8 mouse cellular contexts compared by ENCODE assay signal in genomic region chr15:25844013-25844570, GRCm38 (mm10). TPM values are rescaled to one million over a fixed set of nuclear protein-coding genes. Genes with fewer than 3 reads are reported as not detected.
DNase-seq lines count a peak whose midpoint lies in the region; ATAC-seq and TF ChIP-seq lines count a peak whose summit lies in the region.

No protein-coding gene starts in this region.

- H3K4me3 ChIP-seq in heart, adult 2 months: peak overlapping the region; percentile 60; the same call in 1 of the 2 replicates
- H3K4me3 ChIP-seq in ES-Bruce4 (ENCODE audit: low read depth, low read length): peak overlapping the region; percentile 77
- peak overlapping the region; percentile 70 for H3K4me3 ChIP-seq in hindbrain, postnatal 0 days (ENCODE audit: low read length)
- peak overlapping the region; percentile 72 for H3K4me3 ChIP-seq in midbrain, embryonic 11.5 days (ENCODE audit: low read depth, low read length)

- no peaks in the 10 kb centered on the region for H3K4me1 ChIP-seq in heart, adult 2 months (ENCODE audit: control insufficient read depth, insufficient read depth, low read length)
- H3K4me1 ChIP-seq in ES-Bruce4 (ENCODE audit: control insufficient read depth, insufficient read depth, low read length): no peaks in the 10 kb centered on the region
- H3K4me1 ChIP-seq in hindbrain, postnatal 0 days (ENCODE audit: insufficient read depth, low read length): 0 out of 2 replicates have a peak, but pooled peaks cover 3% of the 10 kb centered on the region
- H3K4me1 ChIP-seq in midbrain, embryonic 11.5 days (ENCODE audit: control insufficient read depth, insufficient read depth, low read length): peaks cover 7% of the 10 kb centered on the region

- no peaks in the 10 kb centered on the region for H3K27me3 ChIP-seq in heart, adult 2 months (ENCODE audit: control insufficient read depth, insufficient read depth, low read length)
- H3K27me3 ChIP-seq in ES-Bruce4 (ENCODE audit: control insufficient read depth, insufficient read depth, low read length, poor library complexity, severe bottlenecking): no peaks in the 10 kb centered on the region
- H3K27me3 ChIP-seq in hindbrain, postnatal 0 days (ENCODE audit: insufficient read depth, low read length): no peaks in the 10 kb centered on the region
- H3K27me3 ChIP-seq in midbrain, embryonic 11.5 days (ENCODE audit: control insufficient read depth, insufficient read depth, low read length): peaks cover 14% of the 10 kb centered on the region

- 58% methylated on average over 11 of the region's 11 CpGs for WGBS in heart, adult 2 months
- WGBS in hindbrain, postnatal 0 days: 12% methylated on average over 11 of the region's 11 CpGs
- WGBS in midbrain, embryonic 11.5 days: 15% methylated on average over 11 of the region's 11 CpGs

- H3K36me3 ChIP-seq in heart, adult 2 months (ENCODE audit: control insufficient read depth, insufficient read depth, low read length): no peaks in the 10 kb centered on the region
- H3K36me3 ChIP-seq in ES-Bruce4 (ENCODE audit: control insufficient read depth, insufficient read depth, low read length, poor library complexity, severe bottlenecking): no peaks in the 10 kb centered on the region
- no peaks in the 10 kb centered on the region for H3K36me3 ChIP-seq in hindbrain, postnatal 0 days (ENCODE audit: insufficient read depth, low read length)
- H3K36me3 ChIP-seq in midbrain, embryonic 11.5 days (ENCODE audit: control insufficient read depth, insufficient read depth, low read length): no peaks in the 10 kb centered on the region

- peak; percentile 25 for ATAC-seq in hindbrain, postnatal 0 days
- ATAC-seq in midbrain, embryonic 11.5 days (ENCODE audit: low FRiP score): peak; percentile 1; the same call in 1 of the 2 replicates

- no peak overlapping the region for H3K27ac ChIP-seq in heart, adult 2 months
- no peak overlapping the region for H3K27ac ChIP-seq in ES-Bruce4 (ENCODE audit: insufficient read depth, low read length)
- no peak overlapping the region for H3K27ac ChIP-seq in hindbrain, postnatal 0 days
- no peak overlapping the region for H3K27ac ChIP-seq in midbrain, embryonic 11.5 days (ENCODE audit: low read depth, low read length)

- H3K4me2 ChIP-seq in hindbrain, postnatal 0 days (ENCODE audit: low read depth, low read length): peak overlapping the region; percentile 88
- H3K4me2 ChIP-seq in midbrain, embryonic 11.5 days: peak overlapping the region; percentile 95

- DNase-seq in heart, adult 2 months: no peak
- DNase-seq in heart, postnatal 36 days: no peak
- DNase-seq in hindbrain, postnatal 0 days (ENCODE audit: low spot score): peak; percentile 15
- DNase-seq in midbrain, embryonic 11.5 days (ENCODE audit: low spot score, missing footprints): peak; percentile 83
- DNase-seq in MN1 (ENCODE audit: low spot score) (no peak), adipocyte (ENCODE audit: low spot score) (no peak)
- no peak for DNase-seq in frontal cortex, postnatal 14 days (ENCODE audit: low spot score in 2 of 2)

- TF ChIP-seq CTCF in heart, adult 2 months (IDR thresholded peaks at IDR 0.05): no peak
- no peak for TF ChIP-seq CTCF in ES-Bruce4 (IDR thresholded peaks at IDR 0.05; ENCODE audit: low read depth, low read length)
- TF ChIP-seq CTCF in hindbrain, postnatal 0 days (IDR thresholded peaks at IDR 0.05; ENCODE audit: low read depth): no peak

- H3K79me2 ChIP-seq in heart, adult 2 months (replicated peaks; ENCODE audit: control insufficient read depth, insufficient read depth, low read length): no peaks in the 10 kb centered on the region

- TF ChIP-seq EP300 in heart, adult 2 months (IDR thresholded peaks at IDR 0.05; ENCODE audit: insufficient read depth, low read depth, low read length): no peak
- TF ChIP-seq EP300 in ES-Bruce4 (IDR thresholded peaks at IDR 0.05; ENCODE audit: insufficient read depth, low read depth, low read length): no peak

- H3K9me3 ChIP-seq in ES-Bruce4 (replicated peaks; ENCODE audit: control insufficient read depth, insufficient read depth, low read length, poor library complexity, severe bottlenecking): no peaks in the 10 kb centered on the region
- no peaks in the 10 kb centered on the region for H3K9me3 ChIP-seq in hindbrain, postnatal 0 days (ENCODE audit: low read length)
- H3K9me3 ChIP-seq in midbrain, embryonic 11.5 days (ENCODE audit: control insufficient read depth, low read length): no peaks in the 10 kb centered on the region

- intact Hi-C loops in heart, adult 2 months (cut with DNase I): no loop called here
- intact Hi-C loops in heart, postnatal 36 days (cut with DNase I): no loop called here

- no peak for TF ChIP-seq POLR2A in heart, adult 2 months (IDR thresholded peaks at IDR 0.05; ENCODE audit: insufficient read depth, low read depth, low read length)
- TF ChIP-seq POLR2A in ES-Bruce4 (IDR thresholded peaks at IDR 0.05; ENCODE audit: insufficient read depth, low read length): no peak

- H3K9ac ChIP-seq in heart, adult 2 months (ENCODE audit: low read depth, low read length): no peak overlapping the region
- H3K9ac ChIP-seq in ES-Bruce4 (ENCODE audit: low read depth, poor library complexity, severe bottlenecking): 0 out of 2 replicates have a peak overlapping the region, but pooled peaks have one; percentile 77
- peak overlapping the region; percentile 63 for H3K9ac ChIP-seq in hindbrain, postnatal 0 days (replicated peaks; ENCODE audit: low read length)
- H3K9ac ChIP-seq in midbrain, embryonic 11.5 days (ENCODE audit: low read length): no peak overlapping the region

RNA-seq across cellular contexts. Expression of gene Retreg1, which starts 1.1 kb away (rescaled TPM):
- total RNA-seq in heart, adult 2 months (2021): 100 to 1,000 TPM; 248 to 328 TPM
- polyA plus RNA-seq in heart, adult 2 months (2012; rRNA removed): 41.0 and 59.1 TPM in 2 replicates
- total RNA-seq in heart, postnatal 36 days (2021): 100 to 1,000 TPM; 319 to 364 TPM
- polyA plus RNA-seq in ES-Bruce4 (2011; ENCODE audit: insufficient read depth, insufficient read length, low read depth, missing spikeins): 15.2 and 16.5 TPM in 2 replicates
- 31.7 and 49.9 TPM in 2 replicates for total RNA-seq in hindbrain, postnatal 0 days (2014; rRNA removed)
- polyA plus RNA-seq in hindbrain, postnatal 0 days (2015; fragmentation: Nextera tagmentation; extraction: Ambion mirVana): 20.8 and 21.0 TPM in 2 replicates
- polyA plus RNA-seq in midbrain, embryonic 11.5 days (2014; fragmentation: Nextera tagmentation; extraction: Ambion mirVana): 4.2 TPM in 2 replicates

Comparison
In these comparisons a context has a peak if more than half of its experiments do, and no peak if none do; other contexts are left out.
1. DNase-seq: peak in hindbrain, postnatal 0 days (single experiment) and midbrain, embryonic 11.5 days (single experiment); none in heart, adult 2 months (0 of 2), heart, postnatal 36 days (0 of 2), MN1 (single experiment), adipocyte (single experiment) and frontal cortex, postnatal 14 days (0 of 2).
2. H3K9ac ChIP-seq: peak in ES-Bruce4 (single experiment) and hindbrain, postnatal 0 days (single experiment); none in heart, adult 2 months (single experiment) and midbrain, embryonic 11.5 days (single experiment).
3. Peak in every context shown above with its lines, with median percentiles within 50 percentile points of each other: H3K4me3 ChIP-seq.